Mouse (Mus musculus) hindlimb bud, embryonic 11.5 days (tissue): ENCODE results near the gene Magea6.
"Not testable (repeated sequence)": the region's sequence is repeated elsewhere in the genome, so short reads cannot be mapped to it uniquely, and the experiment has no call there.

Experiments
- DNase-seq: peaks from one replicate; pipeline ENCODE4 v3.0.0-alpha.2; 2012; ENCODE audit warnings: low read depth, low spot score; ENCODE audit errors: extremely low spot score

Gene Magea6

GRCm38 (mm10) chrX:154935887-154936286 lies at the start of gene Magea6:
Magea6 (minus strand) TSS chrX:154935987.
- DNase-seq = not testable (repeated sequence)

- DNase-seq = not testable (repeated sequence)
Observed at GRCm38 (mm10) chrX:154949405-154949804, 13.6 kb upstream of the Magea6 start, which contains the start of gene Magea3. Magea3 (minus strand) TSS chrX:154949505.

- DNase-seq = not testable (repeated sequence)
Observed at GRCm38 (mm10) chrX:154890167-154890566, 45.6 kb downstream of the Magea6 start, which contains the start of gene Cldn34b1. Cldn34b1 (minus strand) TSS chrX:154890267.
